Mouse (Mus musculus): ENCODE data around the gene Kdm2a.
"Not testable (repeated sequence)": the region's sequence is repeated elsewhere in the genome, so short reads cannot be mapped to it uniquely, and the experiment has no call there.

The Kdm2a gene

DNA sequence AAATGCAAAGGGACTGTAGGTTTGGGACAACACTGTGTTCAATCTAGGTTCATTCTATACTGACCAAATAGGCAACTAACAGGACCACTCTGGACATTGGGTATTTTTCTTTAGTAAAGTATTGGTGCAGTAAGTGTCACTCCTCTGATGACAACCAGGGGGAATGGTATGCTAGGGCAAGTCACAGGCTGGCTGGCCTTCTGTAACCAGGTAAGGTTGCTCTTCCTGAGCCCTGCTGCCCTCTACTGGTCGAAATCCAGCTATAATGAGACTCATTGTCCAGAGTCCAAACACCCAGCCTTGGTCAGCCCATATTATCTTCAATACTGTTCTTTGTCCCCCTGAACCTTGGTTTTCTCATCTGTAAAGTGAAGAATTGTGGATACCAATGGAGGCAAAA is 19.1 kb upstream of the Kdm2a start:
- DNase-seq (ENCODE audit: low read depth, low spot score) = no peak

DNA sequence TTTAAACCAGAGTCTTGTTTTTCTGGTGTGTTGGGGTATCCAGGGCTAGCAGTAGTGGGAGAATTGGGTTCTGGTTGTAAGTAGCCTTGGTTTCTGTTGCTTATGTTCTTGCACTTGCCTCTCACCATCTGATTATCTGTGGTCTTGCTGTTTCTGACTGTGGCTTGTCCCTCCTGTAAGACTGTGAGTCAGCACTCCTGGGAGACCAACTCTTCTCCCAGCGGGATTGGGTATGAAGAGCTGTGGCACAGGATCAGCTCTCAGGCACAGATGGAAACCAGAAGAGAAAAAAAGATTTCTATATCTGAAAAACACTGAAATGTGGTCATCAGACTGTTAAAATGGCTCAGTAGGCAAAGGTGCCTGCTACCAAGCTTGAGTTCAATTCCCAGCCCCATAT is 16.5 kb upstream of the Kdm2a start:
- no peak for DNase-seq (ENCODE audit: low read depth, low spot score)

DNA sequence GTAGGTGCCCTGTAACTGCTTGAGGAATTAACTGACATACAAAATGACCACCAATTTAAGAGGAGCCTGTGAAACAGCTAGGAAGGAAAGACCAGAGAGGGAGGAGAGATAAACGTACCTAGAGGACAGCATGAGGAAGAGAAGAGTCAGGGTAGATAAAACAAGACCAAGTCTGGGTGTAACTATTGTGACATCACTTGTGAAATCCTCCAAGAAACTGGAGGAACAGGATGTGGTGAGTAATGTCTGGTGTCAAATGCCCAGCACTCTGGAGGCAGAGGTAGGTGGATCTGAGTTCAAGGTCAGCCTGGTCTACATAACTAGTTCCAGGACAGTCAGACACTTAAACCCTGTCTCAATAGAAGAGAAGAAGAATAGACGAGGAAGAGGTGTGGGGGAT is 11.0 kb upstream of the Kdm2a start:
- DNase-seq (ENCODE audit: low read depth, low spot score) = no peak

DNA sequence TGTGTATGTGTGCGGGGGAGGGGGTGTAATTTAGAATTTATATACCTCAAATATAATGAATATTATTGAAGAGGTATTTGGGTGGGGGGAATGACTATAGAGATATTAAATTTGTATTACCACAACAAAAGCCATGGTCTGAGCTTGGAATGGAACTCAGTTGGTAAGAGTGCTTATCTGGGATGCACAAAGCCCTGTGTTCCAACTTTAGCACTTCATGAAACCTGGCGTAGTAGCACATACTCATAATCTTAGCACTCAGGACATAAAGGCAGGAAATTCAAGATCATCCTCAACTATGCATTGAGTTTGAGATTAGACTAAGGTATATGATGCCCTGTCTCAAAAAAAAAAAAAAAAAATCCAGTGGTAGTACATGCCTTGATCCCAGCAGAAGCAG is 6.8 kb upstream of the Kdm2a start:
- DNase-seq (ENCODE audit: low read depth, low spot score) = no peak

DNA sequence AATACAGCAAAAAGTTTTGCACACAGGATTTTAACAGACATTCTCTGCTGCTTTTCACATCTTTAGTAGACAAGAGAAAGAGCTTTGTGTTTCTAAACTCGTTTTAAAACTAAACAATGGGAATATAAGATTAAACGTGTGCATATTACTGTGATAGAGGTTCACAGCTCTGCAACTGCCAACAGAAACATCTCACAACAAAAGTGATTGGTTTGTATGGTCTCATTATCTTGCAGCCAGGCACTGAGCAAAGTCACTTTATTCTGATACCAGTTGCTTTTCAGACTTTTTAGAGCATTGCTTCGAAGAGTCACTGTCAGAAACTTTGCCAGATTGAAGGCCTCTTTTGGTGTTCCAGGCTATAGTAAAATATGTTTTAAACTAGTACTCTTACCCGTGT is 874 bp upstream of the Kdm2a start:
- DNase-seq (ENCODE audit: low read depth, low spot score) = no peak

DNA sequence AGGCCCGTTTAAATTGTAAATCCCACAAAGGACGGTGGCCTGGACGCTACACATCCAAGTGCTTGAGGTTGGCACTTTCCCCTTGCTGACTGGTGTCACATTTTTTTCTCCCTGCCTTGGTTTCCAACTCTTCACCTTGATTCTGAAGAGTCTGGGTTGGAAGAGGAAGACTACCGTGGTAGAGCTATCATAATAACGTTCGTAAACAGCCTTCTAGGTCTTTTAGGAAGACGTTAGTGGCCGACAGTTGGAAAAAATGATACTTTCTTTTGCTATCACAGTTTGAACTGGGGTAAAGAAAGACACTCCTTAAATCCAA is 504 bp upstream of the Kdm2a start:
- no peak for DNase-seq (ENCODE audit: low read depth, low spot score)

DNA sequence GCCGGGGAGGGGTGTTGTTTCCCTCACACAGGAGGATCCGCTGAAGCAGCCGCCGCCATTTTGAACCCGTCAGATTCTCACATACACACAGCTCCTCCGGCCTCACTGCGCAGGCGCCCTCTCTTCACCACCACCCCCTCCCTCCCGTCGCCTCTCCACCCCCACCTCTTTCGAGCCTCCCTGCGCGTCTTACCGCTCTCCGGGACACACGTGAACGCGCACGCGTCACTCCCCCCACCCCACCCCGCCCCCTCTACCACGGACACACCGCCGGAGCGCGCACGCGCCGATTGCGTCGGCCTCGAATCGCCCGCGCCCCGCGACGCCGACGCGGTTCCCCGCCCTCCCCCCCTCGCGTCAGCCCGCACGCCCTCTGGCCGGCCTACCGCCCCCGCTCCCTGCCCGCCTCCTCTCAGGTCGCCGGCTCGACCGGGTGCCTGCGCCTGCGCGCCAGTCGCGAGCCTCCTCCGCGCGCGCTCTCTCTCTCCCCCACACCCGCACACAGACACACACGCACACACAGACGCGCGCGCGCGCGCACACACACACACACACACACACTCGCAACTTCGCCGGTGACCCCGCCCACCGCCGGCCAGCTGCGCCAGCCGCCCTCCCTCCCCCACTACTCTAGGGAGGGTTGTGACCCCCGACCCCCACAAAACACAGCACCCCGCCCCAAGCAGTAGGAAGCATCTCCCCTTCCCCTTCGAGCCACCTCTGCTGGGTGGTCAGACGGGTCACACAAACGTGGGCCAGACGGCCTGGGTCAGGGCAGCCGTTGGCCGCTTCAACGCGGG is 887 bp downstream of the Kdm2a start:
- peak; percentile 96 for DNase-seq (ENCODE audit: low read depth, low spot score)

DNA sequence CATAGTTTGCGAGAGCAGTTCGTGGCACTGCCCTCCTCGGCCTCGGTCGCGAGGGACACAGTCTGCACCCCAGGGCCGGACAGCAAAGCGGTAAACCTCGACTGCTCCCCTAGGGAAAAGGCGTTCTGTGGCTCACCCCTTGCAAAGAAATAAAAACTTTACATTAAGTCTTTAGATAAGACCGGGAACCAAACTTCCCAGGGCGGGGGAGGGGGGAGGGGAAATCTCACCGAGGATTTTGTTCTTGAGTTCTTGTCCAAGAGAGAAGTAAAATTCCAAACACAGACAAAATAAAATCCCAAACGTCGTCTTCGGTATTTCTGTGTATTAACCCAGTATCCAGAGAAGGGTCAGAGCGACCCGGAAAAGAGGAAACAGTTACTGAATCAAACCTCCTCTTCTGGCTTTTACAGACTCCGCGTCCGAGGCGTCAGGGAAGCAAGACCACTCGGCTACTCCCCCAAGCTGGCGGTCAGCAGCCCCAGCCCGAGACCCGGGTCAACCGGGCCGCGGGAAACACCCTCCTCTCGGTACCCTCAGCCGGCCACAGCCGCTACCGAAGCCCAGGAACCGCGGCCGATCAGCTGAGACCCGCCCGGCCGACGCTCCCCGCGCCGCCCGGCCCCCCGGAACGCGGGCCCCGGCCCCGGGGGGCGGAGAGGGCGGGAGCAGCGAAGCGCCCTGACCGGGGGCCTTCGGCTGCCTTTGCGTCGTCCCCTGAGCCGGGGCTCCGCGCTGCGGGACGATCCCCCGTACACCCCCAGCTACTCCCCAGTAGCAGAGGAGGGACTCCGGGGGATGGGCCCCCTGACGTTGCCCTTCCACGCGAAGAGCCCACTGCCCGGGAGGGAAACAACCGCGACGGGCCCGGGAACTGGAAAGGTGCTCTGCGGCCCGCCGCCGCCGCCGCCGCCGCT is 1.7 kb downstream of the Kdm2a start:
- no peak for DNase-seq (ENCODE audit: low read depth, low spot score)

DNA sequence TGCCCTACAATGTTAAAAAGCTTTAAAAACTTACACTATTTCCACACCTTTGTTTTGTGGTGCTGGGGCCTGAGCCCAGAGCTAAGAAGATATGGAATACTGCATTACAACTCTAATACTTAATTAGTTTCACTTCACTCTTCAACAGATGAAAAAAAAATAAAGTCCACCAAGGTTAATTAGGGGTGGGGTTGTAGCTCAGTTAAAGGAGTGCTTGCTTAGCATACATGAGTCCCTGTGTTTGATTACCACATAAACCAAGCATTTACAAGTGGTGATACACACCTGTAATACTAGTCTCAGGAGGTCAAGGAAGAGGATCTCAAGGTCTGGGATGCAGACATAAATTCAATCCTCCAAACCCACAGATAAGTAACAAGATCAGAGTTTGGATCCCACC is 10.8 kb downstream of the Kdm2a start:
- DNase-seq (ENCODE audit: low read depth, low spot score) = no peak

DNA sequence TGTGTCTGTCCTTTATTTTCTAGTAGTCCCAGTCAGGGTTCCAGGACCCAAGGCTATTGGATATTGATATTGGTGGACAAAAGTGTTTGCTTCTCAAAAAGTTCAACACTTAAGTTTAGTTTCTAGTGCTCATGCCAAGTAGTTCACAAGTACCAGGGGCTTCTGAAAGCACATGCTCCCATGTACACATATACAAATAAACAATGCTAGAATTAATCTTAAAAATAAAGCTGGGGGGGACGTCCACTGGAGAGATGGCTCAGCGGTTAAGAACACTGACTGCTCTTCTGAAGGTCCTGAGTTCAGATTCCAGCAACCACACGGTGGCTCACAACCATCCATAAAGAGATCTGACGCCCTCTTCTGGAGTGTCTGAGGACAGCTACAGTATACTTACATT is 13.1 kb downstream of the Kdm2a start:
- no peak for DNase-seq (ENCODE audit: low read depth, low spot score)

DNA sequence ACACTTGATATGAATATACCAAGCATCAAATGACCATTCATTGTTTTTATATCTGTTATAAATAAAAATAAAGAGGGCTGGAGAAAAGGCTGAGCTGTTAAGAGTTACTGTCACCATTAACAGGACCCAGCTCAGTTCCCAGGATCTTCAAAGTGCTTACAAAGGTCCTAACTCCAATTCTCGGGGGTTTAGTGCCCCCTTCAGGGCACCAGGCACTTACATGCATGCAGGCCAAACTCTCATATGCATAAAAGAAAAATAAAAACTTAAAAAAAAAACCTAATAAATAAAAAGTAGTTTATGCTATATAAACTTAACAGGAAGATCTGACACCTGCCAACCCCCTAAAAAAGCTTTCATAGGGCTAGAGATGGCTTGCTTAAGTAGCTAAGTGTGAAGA is 13.8 kb downstream of the Kdm2a start:
- DNase-seq (ENCODE audit: low read depth, low spot score) = no peak

DNA sequence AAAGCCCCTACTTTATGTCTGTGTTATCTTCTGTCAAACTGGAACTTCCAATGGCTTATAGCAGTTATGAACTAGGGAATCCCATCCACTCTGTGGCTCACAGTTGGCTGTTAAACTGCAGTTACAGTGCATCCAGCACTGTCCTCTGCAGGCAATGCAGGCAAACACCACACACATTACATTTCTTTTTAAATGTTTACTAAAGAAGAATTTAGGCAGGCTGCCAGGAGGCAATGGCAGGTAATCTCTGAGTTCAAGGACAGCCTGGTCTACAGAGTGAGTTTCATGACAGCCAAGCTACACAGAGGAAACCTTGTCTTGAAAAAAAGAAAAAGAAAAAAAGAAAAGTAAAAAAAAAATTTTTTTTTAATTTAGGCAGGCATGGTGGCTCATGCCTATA is 14.8 kb downstream of the Kdm2a start:
- no peak for DNase-seq (ENCODE audit: low read depth, low spot score)

DNA sequence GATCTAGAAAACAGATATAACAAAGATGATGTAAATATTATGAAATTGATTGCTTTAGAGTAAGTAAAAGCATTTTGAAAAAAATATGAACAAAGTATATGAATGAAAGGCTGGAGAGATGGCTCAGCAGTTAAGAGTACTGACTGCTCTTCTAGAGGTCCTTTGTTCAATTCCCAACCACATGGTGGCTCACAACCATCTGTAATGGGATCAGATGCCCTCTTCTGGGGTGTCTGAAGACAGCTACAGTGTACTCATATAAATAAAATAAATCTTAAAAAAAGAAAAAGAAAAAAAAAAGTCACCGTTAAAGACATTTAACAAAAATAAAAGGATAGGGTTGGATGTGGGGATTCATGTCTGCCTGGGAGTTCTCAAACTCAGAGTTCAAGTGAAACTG is 15.8 kb downstream of the Kdm2a start:
- not testable (repeated sequence) for DNase-seq (ENCODE audit: low read depth, low spot score)

DNA sequence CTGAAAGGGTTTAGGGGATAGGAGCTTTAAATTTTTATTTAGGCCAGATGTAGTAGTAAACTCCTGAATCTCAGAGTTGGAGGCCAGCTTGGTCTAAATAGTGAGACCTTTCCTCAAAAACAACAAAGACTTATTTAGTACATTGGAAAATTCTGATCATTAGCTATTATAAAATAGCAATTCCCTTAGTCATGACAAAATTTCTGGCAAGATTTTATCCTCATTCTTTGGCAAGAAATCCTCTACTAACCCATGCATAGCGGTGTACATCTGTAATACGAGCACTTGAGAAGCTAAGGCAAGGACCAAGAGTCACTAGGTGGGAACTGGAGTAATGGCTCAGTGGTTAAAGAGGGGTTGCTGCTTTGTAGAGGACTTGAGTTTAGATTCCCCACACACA is 27.4 kb downstream of the Kdm2a start:
- no peak for DNase-seq (ENCODE audit: low read depth, low spot score)

DNA sequence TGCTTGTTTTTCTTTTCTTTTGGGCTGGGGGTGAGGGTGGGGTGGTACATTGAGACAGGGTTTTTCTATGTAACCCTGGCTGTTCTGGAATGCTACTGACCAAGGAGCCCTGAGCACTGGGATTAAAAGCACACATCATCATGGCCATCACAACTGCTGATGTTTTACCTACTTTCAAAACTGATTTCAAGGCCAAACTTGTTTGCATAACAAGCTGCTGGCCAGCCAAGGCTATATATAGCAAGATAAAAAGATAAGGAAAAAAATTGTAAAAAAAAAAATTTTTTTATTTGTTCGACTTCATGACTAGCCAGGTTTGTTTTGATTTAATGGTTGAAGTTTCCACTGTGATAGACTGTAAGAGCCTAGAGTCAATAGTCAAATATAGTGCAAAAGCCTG is 27.8 kb downstream of the Kdm2a start:
- DNase-seq (ENCODE audit: low read depth, low spot score) = no peak

DNA sequence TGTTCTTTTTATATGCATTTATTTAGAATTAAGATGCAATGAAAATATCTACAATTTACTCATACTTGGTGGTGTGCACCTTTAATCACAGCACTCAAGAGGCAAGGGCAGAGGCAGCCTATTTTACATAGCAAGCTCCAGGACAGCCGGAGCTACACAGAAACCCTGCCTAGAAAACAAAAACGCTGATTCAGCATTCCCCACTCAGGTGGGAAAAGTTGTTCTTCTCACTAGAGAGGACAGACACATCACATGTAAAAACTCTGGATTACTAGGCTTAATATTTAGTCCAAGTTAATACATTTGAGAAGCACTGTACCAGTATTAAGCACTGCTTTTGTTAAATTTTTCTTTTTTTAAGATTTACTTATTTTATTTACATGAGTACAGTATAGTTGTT is 48.6 kb downstream of the Kdm2a start:
- DNase-seq (ENCODE audit: low read depth, low spot score) = no peak

DNA sequence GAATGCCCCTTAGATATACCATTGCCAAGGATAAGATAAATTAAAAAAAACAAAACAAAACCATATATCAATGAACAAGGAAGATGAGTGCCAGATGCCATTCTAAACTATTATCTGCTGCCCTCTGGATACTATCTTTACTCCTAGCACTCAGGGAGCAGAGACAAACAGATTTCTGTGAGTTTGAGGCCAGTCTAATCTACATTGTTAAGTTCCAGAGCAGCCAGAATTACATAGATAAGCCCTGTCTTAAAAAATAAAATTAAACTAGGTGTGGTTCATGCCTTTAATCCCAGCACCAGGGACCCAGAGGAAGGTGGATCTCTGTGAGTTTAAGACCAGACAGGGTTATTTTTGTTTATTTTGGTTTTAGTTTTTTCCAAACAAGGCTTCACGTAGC is 51.6 kb downstream of the Kdm2a start:
- no peak for DNase-seq (ENCODE audit: low read depth, low spot score)

DNA sequence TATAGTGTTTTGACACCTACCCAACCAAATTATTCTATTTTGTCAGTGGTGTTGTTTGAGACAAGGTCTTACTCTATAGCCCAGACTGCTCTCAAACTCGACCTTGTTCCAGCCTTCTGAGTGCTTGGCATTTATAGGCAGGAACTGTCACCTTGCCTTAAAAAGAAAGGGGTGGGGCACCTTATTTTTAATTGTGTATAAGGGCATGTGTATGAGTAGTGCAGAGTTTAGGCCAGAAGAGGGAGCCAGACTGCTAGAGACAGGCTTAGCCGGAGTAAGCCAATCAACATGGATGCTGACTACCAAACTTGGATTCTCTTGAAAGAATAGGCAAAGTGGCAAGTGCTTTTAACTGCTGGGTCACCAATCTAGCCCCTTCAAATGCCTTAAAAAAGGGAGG is 59.9 kb downstream of the Kdm2a start:
- DNase-seq (ENCODE audit: low read depth, low spot score) = no peak

DNA sequence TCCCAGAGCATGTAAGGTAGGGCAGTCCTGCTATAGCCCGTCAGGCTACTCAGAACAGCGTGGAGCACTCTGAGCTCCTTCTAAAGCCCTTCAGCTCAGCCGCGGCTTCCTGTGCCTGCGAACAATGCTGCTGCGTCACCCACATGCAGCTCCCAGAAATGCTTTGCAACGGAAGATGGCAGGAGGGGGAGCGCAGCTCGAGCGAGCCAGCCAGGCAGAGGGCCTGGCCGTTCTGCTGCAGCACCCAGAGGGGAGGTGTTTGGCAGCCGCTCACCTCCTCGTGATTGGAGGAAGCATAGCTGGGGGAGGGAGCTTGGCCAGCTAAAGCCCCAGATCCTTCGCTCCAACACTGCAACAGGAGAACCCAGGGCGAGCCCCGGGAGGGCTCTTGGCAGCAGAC is 64.3 kb downstream of the Kdm2a start:
- DNase-seq (ENCODE audit: low read depth, low spot score) = peak; percentile 69

DNA sequence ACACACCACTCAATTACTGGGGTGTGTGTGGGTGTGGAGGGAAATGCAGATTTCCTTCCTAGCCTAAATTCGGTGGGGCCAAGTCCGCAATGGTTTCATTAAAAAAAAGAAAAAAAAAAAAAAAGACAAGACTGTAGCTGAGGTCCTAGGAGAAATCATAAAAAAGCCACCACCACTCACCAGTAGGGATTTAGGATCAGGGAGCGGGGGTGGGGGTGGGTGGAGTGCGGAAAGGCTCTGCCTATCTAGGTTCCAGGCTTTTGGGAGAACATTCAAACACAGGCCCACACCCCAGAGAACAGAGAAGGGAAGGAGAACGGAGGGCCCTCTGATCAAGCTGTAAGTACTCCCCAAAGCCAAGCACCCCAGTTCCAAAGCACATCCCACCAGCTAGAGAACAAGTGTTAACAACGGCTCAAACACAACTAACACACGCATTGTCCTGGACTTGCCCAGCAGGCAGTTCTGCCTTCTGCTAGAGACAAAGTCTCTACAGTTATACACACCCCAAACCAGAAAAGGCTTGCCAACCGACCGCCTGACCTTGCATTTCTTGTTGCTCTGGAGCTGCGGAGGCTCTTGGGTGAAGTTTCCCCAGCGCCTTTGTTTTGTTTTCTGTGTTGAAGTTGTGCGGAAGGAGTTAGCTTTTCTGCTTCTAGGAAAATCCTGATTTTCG is 64.8 kb downstream of the Kdm2a start:
- no peak for DNase-seq (ENCODE audit: low read depth, low spot score)

DNA sequence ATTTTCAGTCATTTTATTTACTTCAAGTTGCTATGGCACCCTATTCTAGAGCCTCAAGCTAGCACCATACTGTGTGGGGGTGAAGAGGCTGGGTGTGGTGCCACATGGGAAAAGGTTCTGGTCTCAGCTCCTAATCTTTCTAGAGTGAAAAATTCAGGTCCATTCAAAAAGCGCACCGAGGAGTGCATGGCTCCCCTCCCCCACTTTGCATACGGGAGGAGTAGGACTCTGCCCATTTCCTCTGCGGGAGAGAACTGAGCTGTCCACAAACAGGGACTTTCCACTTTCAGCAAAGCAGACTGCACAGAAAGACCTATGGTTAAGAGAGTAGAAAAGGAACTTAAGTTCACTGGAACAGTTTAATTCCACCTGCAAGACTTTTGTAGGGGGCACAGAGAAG is 65.4 kb downstream of the Kdm2a start:
- DNase-seq (ENCODE audit: low read depth, low spot score) = no peak

DNA sequence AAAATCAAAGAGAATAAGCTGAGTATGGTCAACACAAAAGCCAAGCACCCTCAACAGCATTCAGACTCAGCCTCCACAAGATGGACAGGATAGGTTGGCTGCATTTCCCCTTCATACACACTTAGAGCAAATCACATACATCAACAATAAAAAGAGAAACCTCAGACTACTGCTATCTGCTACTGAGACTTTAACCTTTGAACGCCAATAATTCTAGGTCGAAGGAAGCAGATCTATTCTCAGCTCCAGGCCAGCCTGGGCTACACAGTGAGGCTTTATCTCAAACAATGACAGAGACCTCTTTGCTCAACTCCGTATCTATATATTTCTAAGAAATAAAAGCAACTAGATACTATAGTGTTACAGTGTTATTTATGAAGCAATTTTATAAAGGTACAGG is 66.8 kb downstream of the Kdm2a start:
- no peak for DNase-seq (ENCODE audit: low read depth, low spot score)

DNA sequence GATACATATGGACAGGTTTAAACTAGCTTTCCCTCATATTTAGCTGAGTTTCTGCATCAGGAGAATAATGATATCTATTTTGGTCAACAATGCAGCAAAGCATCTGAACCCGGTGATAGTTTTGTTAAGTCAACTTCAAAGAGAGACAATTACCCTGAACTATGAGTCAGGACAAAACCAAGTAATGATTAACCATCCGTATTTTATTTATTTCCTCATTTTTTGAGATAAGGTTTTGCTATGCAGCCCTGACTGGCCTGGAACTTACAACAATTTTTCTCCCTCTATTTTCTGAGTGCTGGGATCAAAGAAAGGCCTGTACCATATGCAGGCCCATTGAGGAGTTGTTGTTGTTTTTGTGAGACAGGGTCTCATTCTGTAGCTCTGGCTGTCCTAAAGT is 67.5 kb downstream of the Kdm2a start:
- DNase-seq (ENCODE audit: low read depth, low spot score) = no peak

Data from WW6 (cell line).